Mouse (Mus musculus) forebrain, embryonic 13.5 days (tissue): ENCODE measurements around the gene Manbal. TPM values are rescaled to one million over a fixed set of nuclear protein-coding genes. Genes with fewer than 3 reads are reported as not detected.

Experiments
- ATAC-seq: fragments of 200-750 bp; cut with Nextera tagmentation; 2 replicates; pipeline ENCODE4 v1.8.0; 2017
- H3K27ac ChIP-seq: fragments of 300-500 bp; sonication (generic); 2 replicates; pipeline ENCODE4 v1.5.1; 2015; ENCODE audit warnings: inconsistent platforms, mild to moderate bottlenecking, moderate library complexity
- H3K27me3 ChIP-seq: fragments of 300-500 bp; sonication (generic); 2 replicates; pipeline ENCODE4 v1.6.1; 2015; ENCODE audit warnings: mild to moderate bottlenecking, inconsistent platforms
- H3K36me3 ChIP-seq: fragments of 300-500 bp; sonication (generic); 2 replicates; pipeline ENCODE4 v1.6.1; 2015; ENCODE audit warnings: mild to moderate bottlenecking, inconsistent platforms; ENCODE audit not compliant: poor library complexity, severe bottlenecking
- H3K4me1 ChIP-seq: fragments of 300-500 bp; sonication (generic); 2 replicates; pipeline ENCODE4 v1.6.1; 2015; ENCODE audit warnings: inconsistent platforms
- H3K4me2 ChIP-seq: fragments of 300-500 bp; sonication (generic); 2 replicates; pipeline ENCODE4 v1.6.1; 2015; ENCODE audit warnings: inconsistent platforms, mild to moderate bottlenecking, moderate library complexity
- H3K4me3 ChIP-seq: fragments of 300-500 bp; sonication (generic); 2 replicates; pipeline ENCODE4 v1.5.1; 2015; ENCODE audit warnings: mild to moderate bottlenecking, inconsistent platforms
- H3K9ac ChIP-seq: fragments of 300-500 bp; sonication (generic); 2 replicates; pipeline ENCODE4 v1.6.1; 2015; ENCODE audit warnings: mild to moderate bottlenecking, inconsistent platforms
- H3K9me3 ChIP-seq: fragments of 300-500 bp; sonication (generic); replicated peaks from 2 replicates; pipeline ENCODE4 v1.6.1; 2016; ENCODE audit warnings: inconsistent platforms
- WGBS: fragments of 180-500 bp; shearing (Covaris S2); methylation state at CpG from one replicate; pipeline ENCODE4 v1.1.7; 2015; 5-methylcytosine and 5-hydroxymethylcytosine counted together
- polyA plus RNA-seq: library from polyadenylated mRNA; unstranded; fragments of >200 nt; fragmentation: Nextera tagmentation; extraction: Ambion mirVana; gene quantifications from 2 replicates; pipeline ENCODE4 v1.2.1, GENCODE M21; 2015

Manbal gene
- polyA plus RNA-seq, 1 experiment from 2014 or later: 89.9 TPM

DNA sequence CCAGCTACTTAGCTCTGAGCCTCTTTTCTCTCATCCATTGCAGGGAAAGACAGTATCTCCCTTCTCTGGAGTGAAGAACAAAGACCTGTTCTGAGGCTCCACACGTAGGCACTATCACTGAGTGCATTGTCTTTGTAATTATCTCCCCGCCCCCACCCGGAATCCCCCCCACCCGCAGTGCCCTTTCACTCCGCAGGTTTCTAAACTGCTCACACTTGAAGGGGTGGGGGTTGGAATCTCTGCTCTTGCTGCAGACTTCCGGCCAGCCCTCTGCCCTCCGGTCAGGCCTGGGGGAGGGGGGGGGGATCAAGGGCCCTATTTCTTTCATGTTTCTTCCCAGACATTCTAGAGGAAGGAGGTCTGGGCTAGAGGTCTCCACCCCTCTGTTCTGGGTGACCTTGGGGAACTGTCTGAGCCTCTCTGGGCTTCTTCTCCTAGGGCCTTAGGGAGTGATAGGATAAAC lies 51.2 kb downstream of the Manbal start:
- WGBS: 1% methylated on average over 7 of the region's 7 CpGs
- Histone ChIP-seq H3K27me3 (no peaks in the 10 kb centered on the region), H3K4me1 (peaks cover 19% of the 10 kb centered on the region), H3K27ac (no peak overlapping the region), H3K4me3 (no peak overlapping the region), H3K36me3 (no peaks in the 10 kb centered on the region), H3K9ac (no peak overlapping the region), H3K4me2 (no peak overlapping the region), H3K9me3 (no peaks in the 10 kb centered on the region)
- ATAC-seq: peak; percentile 34; the same call in 1 of the 2 replicates

- no peak for ATAC-seq
- Histone ChIP-seq H3K9ac (no peak overlapping the region), H3K4me1 (peaks cover 21% of the 10 kb centered on the region), H3K4me3 (no peak overlapping the region), H3K4me2 (no peak overlapping the region), H3K9me3 (no peaks in the 10 kb centered on the region), H3K27ac (no peak overlapping the region), H3K36me3 (no peaks in the 10 kb centered on the region), H3K27me3 (no peaks in the 10 kb centered on the region)
Observed at GRCm38 (mm10) chr2:157419506-157419905, 52.1 kb downstream of the Manbal start.

- no peak overlapping the region for H3K27ac ChIP-seq
- no peak for ATAC-seq
- no peaks in the 10 kb centered on the region for H3K36me3 ChIP-seq
- H3K9me3 ChIP-seq: no peaks in the 10 kb centered on the region
- 87% methylated on average over 4 of the region's 4 CpGs for WGBS
- H3K27me3 ChIP-seq: no peaks in the 10 kb centered on the region
- peaks cover 28% of the 10 kb centered on the region for H3K4me1 ChIP-seq
- no peak overlapping the region for H3K4me3 ChIP-seq
- no peak overlapping the region for H3K4me2 ChIP-seq
- H3K9ac ChIP-seq: no peak overlapping the region
Observed at GRCm38 (mm10) chr2:157420404-157420803, 53.0 kb downstream of the Manbal start.

GRCm38 (mm10) chr2:157422062-157422655 lies 54.8 kb downstream of the Manbal start:
- no peak overlapping the region for H3K4me2 ChIP-seq
- no peak overlapping the region for H3K4me3 ChIP-seq
- no peaks in the 10 kb centered on the region for H3K36me3 ChIP-seq
- H3K4me1 ChIP-seq: peaks cover 46% of the 10 kb centered on the region
- no peak overlapping the region for H3K27ac ChIP-seq
- H3K9ac ChIP-seq: no peak overlapping the region
- ATAC-seq: no peak
- H3K9me3 ChIP-seq: no peaks in the 10 kb centered on the region
- 82% methylated on average over 11 of the region's 11 CpGs for WGBS
- H3K27me3 ChIP-seq: no peaks in the 10 kb centered on the region

DNA sequence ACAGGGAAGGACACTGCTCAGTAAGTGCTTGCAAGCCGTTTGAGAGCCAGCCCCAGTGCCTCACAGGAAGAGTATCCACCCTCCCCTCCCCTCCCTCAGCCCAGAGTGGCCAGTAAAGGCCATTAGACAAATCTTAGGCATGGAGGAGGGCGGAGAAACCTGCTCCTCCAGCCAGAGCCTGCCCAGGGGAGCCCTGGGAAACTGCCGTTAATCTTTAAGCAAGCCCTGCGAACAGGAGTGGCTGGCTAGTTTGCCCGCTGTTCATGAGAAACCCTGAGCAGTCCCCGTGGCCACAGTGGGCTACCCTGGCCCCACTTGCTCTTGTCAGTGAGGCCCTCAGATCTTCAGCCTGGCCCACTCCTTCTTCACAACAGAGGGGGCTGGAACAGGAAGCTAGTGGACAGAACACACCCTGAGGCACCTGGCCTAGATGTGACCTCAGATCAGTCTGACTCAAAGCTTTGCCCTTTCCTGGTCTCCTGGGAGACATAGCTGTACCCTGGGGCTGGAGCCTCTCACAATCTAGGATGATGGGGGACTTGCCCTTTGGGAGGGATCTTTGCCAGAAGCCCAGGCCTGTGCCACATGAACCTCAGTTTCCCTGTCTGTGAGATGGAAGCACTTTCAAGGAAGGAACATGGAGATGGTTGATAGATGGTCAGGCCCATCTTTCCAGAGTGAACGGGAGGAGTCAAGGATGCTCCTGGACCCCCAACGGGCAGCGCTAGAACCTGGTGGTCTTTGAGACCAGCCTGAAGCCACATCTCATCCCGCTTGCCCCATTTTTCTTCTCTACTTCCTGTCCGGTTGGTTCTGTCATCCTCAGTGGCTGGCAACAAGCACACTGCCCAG lies 55.7 kb downstream of the Manbal start:
- Histone ChIP-seq H3K36me3 (peaks cover 7% of the 10 kb centered on the region; the same call in 1 of the 2 replicates), H3K4me2 (peak overlapping the region; percentile 88), H3K27me3 (no peaks in the 10 kb centered on the region), H3K4me1 (peaks cover 55% of the 10 kb centered on the region), H3K9ac (peak overlapping the region; percentile 99), H3K4me3 (peak overlapping the region; percentile 86), H3K27ac (peak overlapping the region; percentile 91), H3K9me3 (no peaks in the 10 kb centered on the region)
- WGBS: 47% methylated on average over 11 of the region's 11 CpGs
- ATAC-seq: no peak

DNA sequence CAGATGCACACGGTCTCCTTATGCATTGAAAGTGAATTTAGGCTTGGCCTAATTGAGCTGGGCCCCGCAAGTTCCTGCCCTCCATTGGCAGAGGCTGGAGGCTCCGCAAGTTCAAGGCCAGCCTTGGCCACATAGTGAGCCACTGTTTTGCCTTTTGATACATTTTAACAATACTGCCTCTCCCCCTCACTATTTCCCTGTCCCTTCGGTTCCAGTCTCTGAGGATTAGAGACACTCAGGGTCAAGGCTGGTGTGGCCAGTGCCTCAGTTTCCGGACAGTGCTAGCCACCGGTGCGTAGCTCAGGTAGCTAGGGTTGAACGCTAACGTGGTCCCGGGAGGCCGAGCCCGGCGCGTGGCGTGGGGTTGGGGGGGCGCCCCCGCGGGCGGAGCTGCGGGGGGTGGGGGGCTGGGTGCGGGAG lies 56.3 kb downstream of the Manbal start:
- Histone ChIP-seq H3K27ac (peak overlapping the region; percentile 91), H3K9me3 (no peaks in the 10 kb centered on the region), H3K4me1 (peaks cover 54% of the 10 kb centered on the region), H3K4me2 (peak overlapping the region; percentile 88), H3K9ac (peak overlapping the region; percentile 99), H3K4me3 (peak overlapping the region; percentile 86), H3K27me3 (no peaks in the 10 kb centered on the region), H3K36me3 (peaks cover 11% of the 10 kb centered on the region)
- peak; percentile 33 for ATAC-seq
- WGBS: 8% methylated on average over 17 of the region's 21 CpGs

- Histone ChIP-seq H3K4me3 (peak overlapping the region; percentile 86), H3K4me2 (peak overlapping the region; percentile 88), H3K4me1 (peaks cover 57% of the 10 kb centered on the region), H3K36me3 (peaks cover 12% of the 10 kb centered on the region), H3K9me3 (no peaks in the 10 kb centered on the region), H3K27ac (peak overlapping the region; percentile 91), H3K9ac (peak overlapping the region; percentile 99), H3K27me3 (no peaks in the 10 kb centered on the region)
- ATAC-seq: peak; percentile 54
- under 1% methylated on average over 35 of the region's 98 CpGs for WGBS
Observed at GRCm38 (mm10) chr2:157424126-157424903, 56.9 kb downstream of the Manbal start.

- Histone ChIP-seq H3K36me3 (peaks cover 19% of the 10 kb centered on the region), H3K4me1 (peaks cover 65% of the 10 kb centered on the region), H3K27me3 (no peaks in the 10 kb centered on the region), H3K27ac (peak overlapping the region; percentile 91), H3K4me2 (peak overlapping the region; percentile 88), H3K9ac (peak overlapping the region; percentile 99), H3K4me3 (peak overlapping the region; percentile 86), H3K9me3 (no peaks in the 10 kb centered on the region)
- ATAC-seq: peak; percentile 25
- 58% methylated on average over 16 of the region's 16 CpGs for WGBS
Observed at GRCm38 (mm10) chr2:157424904-157425642, 57.7 kb downstream of the Manbal start.

- no peak overlapping the region for H3K9ac ChIP-seq
- H3K4me2 ChIP-seq: peak overlapping the region; percentile 88
- H3K27ac ChIP-seq: peak overlapping the region; percentile 91
- H3K27me3 ChIP-seq: no peaks in the 10 kb centered on the region
- no peak for ATAC-seq
- H3K4me3 ChIP-seq: peak overlapping the region; percentile 86
- WGBS: 87% methylated on average over 6 of the region's 6 CpGs
- H3K4me1 ChIP-seq: peaks cover 70% of the 10 kb centered on the region
- H3K9me3 ChIP-seq: no peaks in the 10 kb centered on the region
- H3K36me3 ChIP-seq: peaks cover 25% of the 10 kb centered on the region
Observed at GRCm38 (mm10) chr2:157425643-157425988, 58.2 kb downstream of the Manbal start.

GRCm38 (mm10) chr2:157426171-157426570 lies 58.8 kb downstream of the Manbal start:
- no peak overlapping the region; the same call in none of the 2 replicates for H3K27ac ChIP-seq
- H3K36me3 ChIP-seq: peaks cover 26% of the 10 kb centered on the region
- H3K9me3 ChIP-seq: no peaks in the 10 kb centered on the region
- peak overlapping the region; percentile 88 for H3K4me2 ChIP-seq
- H3K4me1 ChIP-seq: peaks cover 76% of the 10 kb centered on the region
- 0 out of 2 replicates have a peak overlapping the region, but pooled peaks have one; percentile 2 for H3K9ac ChIP-seq
- no peak overlapping the region for H3K4me3 ChIP-seq
- no peaks in the 10 kb centered on the region for H3K27me3 ChIP-seq
- no peak for ATAC-seq
- WGBS: 72% methylated on average over 6 of the region's 6 CpGs

- Histone ChIP-seq H3K9me3 (no peaks in the 10 kb centered on the region), H3K36me3 (peaks cover 31% of the 10 kb centered on the region), H3K4me3 (no peak overlapping the region), H3K27me3 (no peaks in the 10 kb centered on the region), H3K4me2 (peak overlapping the region; percentile 88; the same call in 1 of the 2 replicates), H3K27ac (peak overlapping the region; percentile 20; the same call in 1 of the 2 replicates), H3K9ac (peak overlapping the region; percentile 35), H3K4me1 (peaks cover 86% of the 10 kb centered on the region)
- 90% methylated on average over 5 of the region's 5 CpGs for WGBS
- no peak for ATAC-seq
Observed at GRCm38 (mm10) chr2:157427164-157427563, 59.8 kb downstream of the Manbal start.
